Mouse (Mus musculus): Measurements from ENCODE around the gene Olfr1375. TPM values are rescaled to one million over a fixed set of nuclear protein-coding genes. Genes with fewer than 3 reads are reported as not detected.

The Olfr1375 gene
- polyA plus RNA-seq, 1 experiment from 2014 or later = not detected

DNA sequence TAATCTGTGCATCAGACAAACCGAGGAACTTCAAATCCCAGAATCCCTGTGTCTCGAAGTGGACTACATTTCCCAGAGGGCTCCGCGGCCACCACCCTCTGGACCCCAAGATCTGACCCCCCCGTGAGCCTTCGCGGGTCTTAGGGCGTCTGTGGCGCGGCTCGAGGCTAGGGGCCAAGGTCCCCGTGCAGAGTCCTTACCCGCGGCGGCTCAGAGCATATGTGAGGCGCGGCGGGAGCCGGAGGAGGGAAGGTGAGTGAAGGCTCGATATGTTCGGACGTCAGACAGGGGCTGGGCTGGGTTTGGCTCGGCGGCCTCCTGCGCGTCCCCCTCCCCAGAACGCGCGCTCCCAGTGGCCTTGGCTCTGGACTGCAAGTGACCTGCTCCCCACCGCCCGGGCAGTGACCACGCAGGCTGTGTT lies 11.3 kb downstream of the Olfr1375 start, which contains the start of gene Zfp354a:
Zfp354a (plus strand) TSS at position 107 of the 421 bp plus-strand sequence.
- Histone ChIP-seq H3K27me3 (no peaks in the 10 kb centered on the region), H3K9ac (peak within 1 kb of the TSS; percentile 78), H3K4me2 (peak within 1 kb of the TSS; percentile 83), H3K4me3 (replicated peaks) (peak within 1 kb of the TSS; percentile 78), H3K9me3 (no peaks in the 10 kb centered on the region), H3K4me1 (peaks cover 11% of the 10 kb centered on the region), H3K36me3 (replicated peaks) (peaks cover 20% of the 10 kb centered on the region), H3K27ac (peak within 1 kb of the TSS; percentile 50; the same call in 1 of the 2 replicates)
- peak; percentile 91 for ATAC-seq (ENCODE audit: low FRiP score)
- WGBS = under 1% methylated on average over 32 of the region's 32 CpGs

DNA sequence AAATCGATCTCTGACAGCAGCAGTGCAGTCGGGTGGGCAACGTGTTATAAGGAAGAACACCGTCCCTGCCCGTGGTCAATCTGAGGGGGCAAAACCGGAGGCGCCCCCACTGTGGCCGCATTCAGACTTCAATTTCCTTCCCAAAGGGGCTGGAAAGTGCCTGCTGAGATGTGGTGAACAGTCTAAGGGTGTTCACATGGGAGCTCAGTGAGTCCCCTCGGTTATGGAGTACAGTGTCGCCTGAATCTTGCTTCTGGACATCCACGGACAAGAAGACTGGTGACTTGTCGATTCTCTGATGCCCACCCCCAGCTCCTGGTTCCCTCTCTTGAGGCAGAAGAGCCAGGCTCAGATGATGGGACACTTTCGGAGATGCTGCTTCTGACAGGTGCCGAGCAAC lies 11.7 kb downstream of the Olfr1375 start:
- H3K4me3 ChIP-seq (replicated peaks) = peak overlapping the region; percentile 78
- H3K4me1 ChIP-seq = peaks cover 11% of the 10 kb centered on the region
- peak; percentile 51 for ATAC-seq (ENCODE audit: low FRiP score)
- no peaks in the 10 kb centered on the region for H3K27me3 ChIP-seq
- H3K9ac ChIP-seq = peak overlapping the region; percentile 78
- no peaks in the 10 kb centered on the region for H3K9me3 ChIP-seq
- 0 out of 2 replicates have a peak overlapping the region, but pooled peaks have one; percentile 50 for H3K27ac ChIP-seq
- peaks cover 24% of the 10 kb centered on the region for H3K36me3 ChIP-seq (replicated peaks)
- peak overlapping the region; percentile 83 for H3K4me2 ChIP-seq
- WGBS = 20% methylated on average over 14 of the region's 14 CpGs

DNA sequence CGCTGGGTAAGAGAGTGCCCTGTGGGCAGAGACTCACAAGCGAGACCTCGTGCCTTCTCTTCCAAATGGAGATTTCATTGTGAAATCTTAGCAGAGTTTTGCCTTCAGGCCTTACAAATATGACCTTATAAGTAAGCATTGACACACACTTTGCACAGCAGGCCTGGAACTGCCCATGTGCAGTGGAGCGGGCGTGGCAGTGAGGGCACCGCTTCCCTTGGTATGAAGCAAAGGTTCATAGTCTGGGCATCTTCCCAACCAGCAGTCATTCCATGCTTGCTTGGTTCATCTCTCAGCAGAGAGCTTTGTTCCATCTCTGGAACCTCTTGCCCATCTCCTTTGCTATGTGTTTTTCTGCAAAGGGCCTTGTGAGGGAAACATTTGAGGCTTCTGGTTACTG lies 13.1 kb downstream of the Olfr1375 start:
- peaks cover 37% of the 10 kb centered on the region for H3K36me3 ChIP-seq (replicated peaks)
- H3K4me1 ChIP-seq = peaks cover 11% of the 10 kb centered on the region
- H3K27me3 ChIP-seq = no peaks in the 10 kb centered on the region
- whole genome bisulfite sequencing = 92% methylated on average over 6 of the region's 6 CpGs
- H3K9me3 ChIP-seq = no peaks in the 10 kb centered on the region
- H3K4me2 ChIP-seq = no peak overlapping the region
- H3K9ac ChIP-seq = no peak overlapping the region
- no peak overlapping the region for H3K4me3 ChIP-seq (replicated peaks)
- H3K27ac ChIP-seq = no peak overlapping the region
- ATAC-seq (ENCODE audit: low FRiP score) = no peak

DNA sequence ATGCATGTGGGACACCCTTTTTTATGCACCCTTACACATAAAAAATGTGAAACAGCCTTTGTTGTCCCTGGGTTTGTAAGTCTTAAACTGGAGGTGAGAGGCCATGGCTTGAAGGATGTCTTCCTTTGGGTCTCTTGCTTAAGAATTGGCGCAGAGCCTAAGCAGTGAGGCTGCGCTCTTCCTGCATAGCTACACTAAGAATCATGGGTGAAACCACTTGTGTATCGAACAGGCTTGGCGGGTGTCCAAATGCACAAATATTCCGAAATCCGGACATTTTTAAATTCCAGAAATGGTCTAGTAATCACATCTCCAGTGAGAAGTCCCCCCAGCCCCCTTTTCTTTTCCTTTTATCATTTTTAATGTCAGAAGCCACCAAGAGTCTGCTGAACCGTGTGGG lies 15.4 kb downstream of the Olfr1375 start:
- Histone ChIP-seq H3K4me3 (replicated peaks) (no peak overlapping the region), H3K27me3 (no peaks in the 10 kb centered on the region), H3K9ac (no peak overlapping the region), H3K4me1 (peaks cover 11% of the 10 kb centered on the region), H3K27ac (no peak overlapping the region), H3K9me3 (no peaks in the 10 kb centered on the region), H3K4me2 (no peak overlapping the region), H3K36me3 (replicated peaks) (peaks cover 55% of the 10 kb centered on the region)
- ATAC-seq (ENCODE audit: low FRiP score) = no peak
- 94% methylated on average over 7 of the region's 7 CpGs for WGBS

DNA sequence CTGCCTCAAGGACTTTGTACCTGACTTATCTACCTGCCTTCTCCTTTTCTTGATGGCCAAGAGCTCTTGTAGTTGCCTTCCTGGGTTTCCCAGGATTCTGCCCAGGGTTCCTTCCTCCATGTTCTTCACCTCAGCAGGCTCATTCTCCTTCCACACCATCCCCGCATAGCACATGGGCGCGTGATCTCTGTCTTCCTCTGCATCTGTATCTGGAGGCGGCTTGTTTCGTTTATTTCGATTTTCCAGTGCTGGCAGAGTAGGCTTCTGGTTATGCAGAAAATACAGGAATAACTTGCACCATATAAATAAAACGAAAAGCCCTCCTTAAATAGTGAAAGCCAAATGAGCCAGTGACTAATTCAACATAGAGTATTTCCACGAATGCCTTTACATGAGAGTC lies 15.9 kb downstream of the Olfr1375 start:
- Histone ChIP-seq H3K4me2 (no peak overlapping the region), H3K9me3 (no peaks in the 10 kb centered on the region), H3K9ac (no peak overlapping the region), H3K36me3 (replicated peaks) (peaks cover 61% of the 10 kb centered on the region), H3K4me1 (peaks cover 11% of the 10 kb centered on the region), H3K27me3 (no peaks in the 10 kb centered on the region), H3K4me3 (replicated peaks) (no peak overlapping the region), H3K27ac (no peak overlapping the region)
- ATAC-seq (ENCODE audit: low FRiP score) = no peak
- 95% methylated on average over 8 of the region's 8 CpGs for WGBS

DNA sequence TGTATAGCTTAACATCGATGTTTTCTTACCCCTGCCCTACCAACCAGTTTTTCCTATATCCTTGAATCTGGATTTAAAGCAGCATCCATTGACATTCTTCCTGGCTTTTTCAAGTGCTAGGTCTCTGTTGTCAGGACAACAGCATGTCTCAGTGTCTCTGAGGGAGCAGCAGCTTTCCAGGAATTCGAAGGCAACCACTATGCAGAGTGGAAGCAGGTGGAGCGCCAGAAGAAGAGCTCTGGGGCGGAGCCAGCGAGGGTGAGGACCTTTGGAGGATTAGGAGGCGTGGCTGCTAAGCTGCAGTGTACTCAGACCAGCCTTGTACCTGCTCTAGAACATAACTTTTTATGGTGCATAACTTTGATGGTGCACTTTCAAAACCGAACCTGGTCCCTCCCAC lies 36.6 kb downstream of the Olfr1375 start:
- Histone ChIP-seq H3K4me2 (no peak overlapping the region), H3K9me3 (no peaks in the 10 kb centered on the region), H3K4me1 (no peaks in the 10 kb centered on the region), H3K4me3 (replicated peaks) (no peak overlapping the region), H3K27ac (no peak overlapping the region), H3K9ac (no peak overlapping the region), H3K36me3 (replicated peaks) (no peaks in the 10 kb centered on the region), H3K27me3 (no peaks in the 10 kb centered on the region)
- ATAC-seq (ENCODE audit: low FRiP score) = no peak
- 49% methylated on average over 7 of the region's 7 CpGs for WGBS

DNA sequence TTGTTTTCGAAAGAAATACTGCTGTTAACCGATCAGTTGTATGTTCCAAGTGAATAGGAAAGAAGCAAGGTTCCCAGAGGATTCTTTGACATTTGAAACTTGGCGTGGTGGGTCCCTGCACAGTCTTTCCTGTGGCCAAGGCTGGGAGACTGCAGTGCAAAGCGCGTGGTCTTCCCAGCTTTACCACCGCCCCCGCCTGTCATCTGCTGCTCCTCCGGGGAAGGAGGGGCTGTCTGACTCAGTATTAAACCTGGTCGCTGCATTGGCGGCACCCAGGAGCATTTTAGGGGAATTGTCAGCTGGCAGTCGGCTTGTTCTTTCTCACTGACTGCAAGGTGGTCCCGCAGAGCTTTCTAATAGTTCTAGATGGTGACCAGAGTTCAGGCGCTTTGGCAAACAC lies 37.4 kb downstream of the Olfr1375 start:
- WGBS = 70% methylated on average over 13 of the region's 13 CpGs
- Histone ChIP-seq H3K4me3 (replicated peaks) (no peak overlapping the region), H3K4me2 (no peak overlapping the region), H3K9ac (no peak overlapping the region), H3K27ac (no peak overlapping the region), H3K36me3 (replicated peaks) (no peaks in the 10 kb centered on the region), H3K9me3 (no peaks in the 10 kb centered on the region), H3K4me1 (no peaks in the 10 kb centered on the region), H3K27me3 (no peaks in the 10 kb centered on the region)
- ATAC-seq (ENCODE audit: low FRiP score) = no peak

Other genes with a start within 250 kb of the Olfr1375 start
- gene Zfp354c, start 220.4 kb upstream of the Olfr1375 start, polyA plus RNA-seq (2016; fragmentation: Nextera tagmentation; extraction: Ambion mirVana) = 49.6 and 55.9 TPM in 2 replicates
- 1.3 TPM in 2 replicates for gene Zfp879, start 206.6 kb upstream of the Olfr1375 start, polyA plus RNA-seq (2016; fragmentation: Nextera tagmentation; extraction: Ambion mirVana)
- not detected in 2 replicates for gene Grm6, start 197.4 kb upstream of the Olfr1375 start, polyA plus RNA-seq (2016; fragmentation: Nextera tagmentation; extraction: Ambion mirVana)
- 14.8 and 15.8 TPM in 2 replicates for gene Zfp454, start 160.5 kb upstream of the Olfr1375 start, polyA plus RNA-seq (2016; fragmentation: Nextera tagmentation; extraction: Ambion mirVana)
- gene Zfp2, start 131.9 kb upstream of the Olfr1375 start, polyA plus RNA-seq (2016; fragmentation: Nextera tagmentation; extraction: Ambion mirVana) = 34.8 and 42.0 TPM in 2 replicates
- 1.7 and 2.2 TPM in 2 replicates for gene Zfp354b, start 116.5 kb upstream of the Olfr1375 start, polyA plus RNA-seq (2016; fragmentation: Nextera tagmentation; extraction: Ambion mirVana)
- gene 4933414I15Rik, start 104.3 kb upstream of the Olfr1375 start, polyA plus RNA-seq (2016; fragmentation: Nextera tagmentation; extraction: Ambion mirVana) = not detected in 2 replicates
- not detected in 2 replicates for gene Prop1, start 94.3 kb upstream of the Olfr1375 start, polyA plus RNA-seq (2016; fragmentation: Nextera tagmentation; extraction: Ambion mirVana)
- not detected in 2 replicates for gene Olfr1378, start 81.6 kb upstream of the Olfr1375 start, polyA plus RNA-seq (2016; fragmentation: Nextera tagmentation; extraction: Ambion mirVana)
- gene Olfr1377, start 66.1 kb upstream of the Olfr1375 start, polyA plus RNA-seq (2016; fragmentation: Nextera tagmentation; extraction: Ambion mirVana) = 0.09 TPM in 1 of 2 replicates, not detected in the other
- gene Olfr51, start 44.5 kb upstream of the Olfr1375 start, polyA plus RNA-seq (2016; fragmentation: Nextera tagmentation; extraction: Ambion mirVana) = not detected in 2 replicates
- gene Olfr54, start 33.9 kb upstream of the Olfr1375 start, polyA plus RNA-seq (2016; fragmentation: Nextera tagmentation; extraction: Ambion mirVana) = not detected in 2 replicates
- 8.7 and 9.5 TPM in 2 replicates for gene Zfp354a, start 11.1 kb downstream of the Olfr1375 start, polyA plus RNA-seq (2016; fragmentation: Nextera tagmentation; extraction: Ambion mirVana)
- not detected in 2 replicates for gene Gm12569, start 172.4 kb downstream of the Olfr1375 start, polyA plus RNA-seq (2016; fragmentation: Nextera tagmentation; extraction: Ambion mirVana)
- 141 and 153 TPM in 2 replicates for gene Clk4, start 213.6 kb downstream of the Olfr1375 start, polyA plus RNA-seq (2016; fragmentation: Nextera tagmentation; extraction: Ambion mirVana)
- gene BC049762, start 214.9 kb downstream of the Olfr1375 start, polyA plus RNA-seq (2016; fragmentation: Nextera tagmentation; extraction: Ambion mirVana) = 0.37 TPM in 1 of 2 replicates, not detected in the other
- gene Col23a1, start 241.8 kb downstream of the Olfr1375 start, polyA plus RNA-seq (2016; fragmentation: Nextera tagmentation; extraction: Ambion mirVana) = 4.9 and 6.8 TPM in 2 replicates